Mouse (Mus musculus) thymus, postnatal 25 days (tissue): Measurements from ENCODE around the gene Slc35b1.

Source experiments
- DNase-seq: peaks from one replicate; pipeline ENCODE4 v3.0.0; 2022

Slc35b1 gene

GRCm38 (mm10) chr11:95366280-95366897 is 18.1 kb upstream of the Slc35b1 start:
- DNase-seq, result peak; percentile 44

GRCm38 (mm10) chr11:95367011-95367735 is 17.3 kb upstream of the Slc35b1 start:
- DNase-seq, result peak; percentile 73

- DNase-seq, result no peak
Observed at GRCm38 (mm10) chr11:95368231-95368823, 16.2 kb upstream of the Slc35b1 start.

GRCm38 (mm10) chr11:95368871-95369270 is 15.6 kb upstream of the Slc35b1 start:
- no peak for DNase-seq

GRCm38 (mm10) chr11:95369964-95370890 is 14.3 kb upstream of the Slc35b1 start:
- DNase-seq, result no peak

GRCm38 (mm10) chr11:95371182-95371581 is 13.3 kb upstream of the Slc35b1 start:
- no peak for DNase-seq

GRCm38 (mm10) chr11:95378926-95379325 is 5.6 kb upstream of the Slc35b1 start:
- no peak for DNase-seq

- no peak for DNase-seq
Observed at GRCm38 (mm10) chr11:95379552-95379951, 4.9 kb upstream of the Slc35b1 start.

- DNase-seq, result no peak
Observed at GRCm38 (mm10) chr11:95380711-95381110, 3.8 kb upstream of the Slc35b1 start.

GRCm38 (mm10) chr11:95381146-95381545 is 3.3 kb upstream of the Slc35b1 start:
- DNase-seq, result no peak

- DNase-seq, result no peak
Observed at GRCm38 (mm10) chr11:95383331-95383986, 1.0 kb upstream of the Slc35b1 start.

- DNase-seq, result no peak
Observed at GRCm38 (mm10) chr11:95384004-95384318, 531 bp upstream of the Slc35b1 start.

GRCm38 (mm10) chr11:95384973-95385320 is 455 bp downstream of the Slc35b1 start:
- DNase-seq, result no peak

- DNase-seq, result no peak
Observed at GRCm38 (mm10) chr11:95387354-95387753, 2.9 kb downstream of the Slc35b1 start.

- no peak for DNase-seq
Observed at GRCm38 (mm10) chr11:95389006-95389405, 4.5 kb downstream of the Slc35b1 start.

- DNase-seq, result no peak
Observed at GRCm38 (mm10) chr11:95390420-95390819, 5.9 kb downstream of the Slc35b1 start.

GRCm38 (mm10) chr11:95391201-95391600 is 6.7 kb downstream of the Slc35b1 start:
- no peak for DNase-seq

- no peak for DNase-seq
Observed at GRCm38 (mm10) chr11:95391743-95392142, 7.3 kb downstream of the Slc35b1 start.

GRCm38 (mm10) chr11:95392223-95392667 is 7.8 kb downstream of the Slc35b1 start:
- peak; percentile 64 for DNase-seq

- peak; percentile 55 for DNase-seq
Observed at GRCm38 (mm10) chr11:95392708-95393499, 8.4 kb downstream of the Slc35b1 start.

GRCm38 (mm10) chr11:95393500-95393816 is 9.0 kb downstream of the Slc35b1 start:
- DNase-seq, result no peak

- DNase-seq, result no peak
Observed at GRCm38 (mm10) chr11:95394112-95394511, 9.6 kb downstream of the Slc35b1 start.
